Mouse (Mus musculus) spleen, postnatal 10 days (tissue): ENCODE measurements around the gene Vmn1r31.

Source experiments
- DNase-seq, 2 experiments: peaks; one replicate each; pipeline ENCODE4 v3.0.0; 2021 to 2022; ENCODE audit warnings: low spot score in 2 of 2

Vmn1r31 gene

GRCm38 (mm10) chr6:58475230-58475629, at the start of gene Vmn1r31:
Gene Vmn1r31, minus strand, starts transcription at chr6:58475330.
- no peak for DNase-seq

GRCm38 (mm10) chr6:58443285-58443684, 31.8 kb downstream of the Vmn1r31 start, which contains the start of gene Vmn1r30:
Gene Vmn1r30, minus strand, starts transcription at chr6:58443385.
- no peak for DNase-seq
